Mouse (Mus musculus): ENCODE results near the gene Rita1.

GRCm38 (mm10) chr5:120648569-120649373 lies 36.4 kb upstream of the Rita1 start, which contains the start of gene Rasal1:
- no peak for TF ChIP-seq POLR2A (IDR thresholded peaks at IDR 0.05; ENCODE audit: borderline replicate concordance, extremely low read depth, low read depth, low read length)
- TF ChIP-seq CTCF (IDR thresholded peaks at IDR 0.05; ENCODE audit: insufficient read depth, low read length) = peak; percentile 21; the same call in 1 of the 2 replicates
